Mouse (Mus musculus) neural tube, embryonic 11.5 days (tissue): Measurements from ENCODE around the gene Baiap2l1. TPM values are rescaled to one million over a fixed set of nuclear protein-coding genes. Genes with fewer than 3 reads are reported as not detected.

Experiments
- ATAC-seq: fragments of 200-750 bp; cut with Nextera tagmentation; 2 replicates; pipeline ENCODE4 v1.8.0; 2017; ENCODE audit warnings: moderate number of reproducible peaks, mild to moderate bottlenecking, moderate TSS enrichment, moderate library complexity; ENCODE audit not compliant: insufficient read depth, low FRiP score, low TSS enrichment
- DNase-seq: peaks from one replicate; pipeline ENCODE4 v3.0.0-alpha.2; 2015; ENCODE audit warnings: low spot score
- H3K27ac ChIP-seq: fragments of 300-500 bp; sonication (generic); 2 replicates; pipeline ENCODE4 v1.5.1; 2014; ENCODE audit warnings: low read depth, mild to moderate bottlenecking, low read length
- H3K27me3 ChIP-seq: fragments of 300-500 bp; sonication (generic); 2 replicates; pipeline ENCODE4 v1.6.1; 2014; ENCODE audit warnings: mild to moderate bottlenecking, low read length, mixed read lengths; ENCODE audit not compliant: control insufficient read depth, insufficient read depth
- H3K36me3 ChIP-seq: fragments of 300-500 bp; sonication (generic); 2 replicates; pipeline ENCODE4 v1.6.1; 2014; ENCODE audit warnings: mild to moderate bottlenecking, low read length, moderate library complexity, mixed read lengths; ENCODE audit not compliant: control insufficient read depth, insufficient read depth
- H3K4me1 ChIP-seq: fragments of 300-500 bp; sonication (generic); 2 replicates; pipeline ENCODE4 v1.6.1; 2014; ENCODE audit warnings: low read length, mixed read lengths; ENCODE audit not compliant: control insufficient read depth, insufficient read depth
- H3K4me2 ChIP-seq: fragments of 300-500 bp; sonication (generic); 2 replicates; pipeline ENCODE4 v1.6.1; 2014; ENCODE audit warnings: low read depth, mild to moderate bottlenecking, moderate library complexity
- H3K4me3 ChIP-seq: fragments of 300-500 bp; sonication (generic); 2 replicates; pipeline ENCODE4 v1.5.1; 2014; ENCODE audit warnings: low read depth, low read length
- H3K9ac ChIP-seq: fragments of 300-500 bp; sonication (generic); 2 replicates; pipeline ENCODE4 v1.6.1; 2014; ENCODE audit warnings: mild to moderate bottlenecking, low read length
- H3K9me3 ChIP-seq: fragments of 300-500 bp; sonication (generic); 2 replicates; pipeline ENCODE4 v1.6.1; 2016; ENCODE audit warnings: low read length; ENCODE audit not compliant: control insufficient read depth
- WGBS: fragments of 180-500 bp; shearing (Covaris S2); extraction: QIAGEN DNeasy Blood & Tissue Kit; methylation state at CpG from one replicate; pipeline ENCODE4 v1.1.7; 2014; 5-methylcytosine and 5-hydroxymethylcytosine counted together
- polyA plus RNA-seq: library from polyadenylated mRNA; unstranded; fragments of >200 nt; fragmentation: Nextera tagmentation; extraction: Ambion mirVana; gene quantifications from 2 replicates; pipeline ENCODE4 v1.2.1, GENCODE M21; 2014

The Baiap2l1 gene
- polyA plus RNA-seq, 1 experiment from 2014 or later: 2.9 TPM

DNA sequence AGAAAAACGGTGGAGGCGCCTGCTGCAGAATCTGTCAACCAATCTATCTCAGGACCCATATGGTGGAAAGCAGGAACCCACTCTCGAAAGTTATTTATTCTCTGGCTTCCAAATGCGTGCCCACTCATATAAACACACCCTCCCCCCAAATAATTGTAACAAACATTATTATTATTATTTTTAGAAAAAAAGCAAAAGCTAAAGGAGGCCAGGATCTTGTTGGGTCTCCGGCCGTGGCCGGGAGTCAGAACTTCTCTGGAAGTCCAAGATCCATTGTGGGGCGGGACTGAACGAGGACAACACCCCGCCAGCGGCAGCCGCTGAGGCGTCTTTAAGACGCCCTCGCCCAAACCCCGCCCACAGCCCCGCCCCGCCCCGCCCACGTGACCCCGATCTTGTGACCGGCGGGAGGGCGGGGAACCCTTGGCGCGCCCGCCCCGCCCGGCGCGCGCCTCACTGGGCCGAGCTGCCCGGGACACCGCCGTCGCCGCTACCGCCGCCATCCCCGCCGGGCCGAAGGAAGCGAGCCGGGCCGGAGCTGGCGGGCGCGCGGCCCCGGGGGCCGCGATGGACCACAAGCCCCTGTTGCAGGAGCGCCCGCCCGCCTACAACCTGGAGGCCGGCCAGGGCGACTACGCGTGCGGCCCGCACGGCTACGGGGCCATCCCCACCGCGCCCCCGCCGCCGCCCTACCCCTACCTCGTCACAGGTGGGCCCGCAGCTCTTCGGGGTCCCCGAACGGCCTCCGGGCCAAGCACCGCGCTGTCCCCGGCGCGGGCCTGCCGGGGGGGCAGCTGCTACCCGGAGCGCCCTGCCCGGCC lies 102.9 kb downstream of the Baiap2l1 start:
- WGBS: under 1% methylated on average over 44 of the region's 84 CpGs
- Histone ChIP-seq H3K4me3 (peak overlapping the region; percentile 99), H3K27ac (peak overlapping the region; percentile 87)

DNA sequence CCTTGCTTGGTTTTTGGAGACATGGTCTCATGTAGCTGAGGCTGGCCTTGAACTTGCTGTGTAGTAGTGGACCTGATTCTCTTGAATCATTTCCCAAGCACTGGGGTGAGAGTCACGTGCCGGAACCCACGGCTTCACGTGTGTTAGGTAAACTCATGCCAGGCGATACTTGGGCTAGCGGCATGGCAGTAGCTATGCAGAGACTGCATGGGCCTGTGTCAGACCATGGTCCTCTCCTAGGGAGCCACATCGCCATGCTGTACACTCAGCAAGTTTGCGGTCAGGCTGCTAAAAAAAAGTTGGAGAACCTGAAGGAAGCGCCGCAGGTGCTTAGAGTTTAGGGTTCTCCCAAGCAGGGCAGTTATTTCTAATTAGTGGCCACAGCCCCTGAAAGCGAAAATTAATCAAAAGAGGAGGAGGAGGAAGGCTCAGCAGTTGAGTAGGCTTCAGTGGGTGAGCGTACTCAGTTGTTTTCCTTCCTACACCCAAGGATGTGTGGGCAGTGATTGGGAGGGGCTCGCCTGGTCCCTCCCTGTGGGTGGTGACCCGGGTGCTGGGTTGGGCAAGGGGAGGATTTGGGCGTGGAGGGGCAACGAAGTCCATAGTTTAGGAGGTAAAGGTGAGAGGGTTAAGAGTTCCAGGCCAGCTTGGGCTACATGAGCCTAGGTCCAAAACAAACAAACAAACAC lies 103.6 kb downstream of the Baiap2l1 start:
- no peaks in the 10 kb centered on the region for H3K27me3 ChIP-seq
- peak overlapping the region; percentile 99 for H3K4me3 ChIP-seq
- ATAC-seq (0 out of 2 replicates have a peak, but pooled peaks have one; percentile 1), DNase-seq (no peak)
- no peaks in the 10 kb centered on the region; the same call in 1 of the 2 replicates for H3K36me3 ChIP-seq
- peaks cover 26% of the 10 kb centered on the region for H3K4me1 ChIP-seq
- no peaks in the 10 kb centered on the region for H3K9me3 ChIP-seq
- no peak overlapping the region for H3K27ac ChIP-seq
- H3K9ac ChIP-seq: no peak overlapping the region
- H3K4me2 ChIP-seq: peak overlapping the region; percentile 35
- WGBS: 56% methylated on average over 16 of the region's 16 CpGs

More for the DNA sequence above, 102.9 kb downstream of the Baiap2l1 start:
- ATAC-seq (peak; percentile 71), DNase-seq (peak; percentile 92)
- Histone ChIP-seq H3K9ac (peak overlapping the region; percentile 95), H3K4me2 (peak overlapping the region; percentile 81), H3K9me3 (no peaks in the 10 kb centered on the region), H3K27me3 (no peaks in the 10 kb centered on the region), H3K4me1 (peaks cover 29% of the 10 kb centered on the region), H3K36me3 (no peaks in the 10 kb centered on the region; the same call in 1 of the 2 replicates)

- ATAC-seq (no peak), DNase-seq (no peak)
- H3K4me2 ChIP-seq: no peak overlapping the region
- H3K4me3 ChIP-seq: no peak overlapping the region
- no peak overlapping the region for H3K27ac ChIP-seq
- no peaks in the 10 kb centered on the region for H3K36me3 ChIP-seq
- no peaks in the 10 kb centered on the region for H3K27me3 ChIP-seq
- H3K4me1 ChIP-seq: peaks cover 19% of the 10 kb centered on the region
- WGBS: 87% methylated on average over 4 of the region's 4 CpGs
- no peaks in the 10 kb centered on the region for H3K9me3 ChIP-seq
- no peak overlapping the region for H3K9ac ChIP-seq
Measured at GRCm38 (mm10) chr5:144253212-144253611, 104.7 kb downstream of the Baiap2l1 start.

GRCm38 (mm10) chr5:144251876-144252577 lies 105.9 kb downstream of the Baiap2l1 start:
- no peaks in the 10 kb centered on the region for H3K27me3 ChIP-seq
- DNase-seq (no peak), ATAC-seq (no peak)
- H3K4me3 ChIP-seq: no peak overlapping the region
- H3K27ac ChIP-seq: no peak overlapping the region
- WGBS: 87% methylated on average over 13 of the region's 13 CpGs
- H3K4me2 ChIP-seq: no peak overlapping the region
- H3K9me3 ChIP-seq: no peaks in the 10 kb centered on the region
- no peaks in the 10 kb centered on the region for H3K36me3 ChIP-seq
- peaks cover 8% of the 10 kb centered on the region for H3K4me1 ChIP-seq
- no peak overlapping the region for H3K9ac ChIP-seq

DNA sequence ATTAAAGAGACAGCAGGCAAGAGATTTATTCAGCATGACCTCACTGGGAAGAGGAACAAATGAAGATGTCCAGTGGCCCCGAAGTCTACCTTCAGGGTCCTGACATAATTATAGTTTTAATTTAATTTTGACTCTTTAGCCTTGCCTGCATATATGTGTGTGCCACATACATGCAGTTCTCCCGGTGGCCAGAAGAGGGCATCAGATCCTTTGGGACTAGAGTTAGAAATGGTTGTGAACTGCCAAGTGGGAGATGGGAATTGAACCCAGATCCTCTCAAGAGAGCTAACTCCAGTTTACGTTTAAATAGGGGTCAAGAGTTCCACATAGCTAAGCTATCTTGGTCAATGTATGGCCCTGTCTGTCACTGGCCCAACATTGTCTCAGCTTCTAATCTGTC lies 108.0 kb downstream of the Baiap2l1 start:
- DNase-seq (no peak), ATAC-seq (no peak)
- no peaks in the 10 kb centered on the region for H3K27me3 ChIP-seq
- no peak overlapping the region for H3K27ac ChIP-seq
- no peak overlapping the region for H3K4me2 ChIP-seq
- H3K9me3 ChIP-seq: no peaks in the 10 kb centered on the region
- H3K4me1 ChIP-seq: no peaks in the 10 kb centered on the region
- no peak overlapping the region for H3K9ac ChIP-seq
- H3K36me3 ChIP-seq: no peaks in the 10 kb centered on the region
- H3K4me3 ChIP-seq: no peak overlapping the region
- 82% methylated on average over 3 of the region's 3 CpGs for WGBS

DNA sequence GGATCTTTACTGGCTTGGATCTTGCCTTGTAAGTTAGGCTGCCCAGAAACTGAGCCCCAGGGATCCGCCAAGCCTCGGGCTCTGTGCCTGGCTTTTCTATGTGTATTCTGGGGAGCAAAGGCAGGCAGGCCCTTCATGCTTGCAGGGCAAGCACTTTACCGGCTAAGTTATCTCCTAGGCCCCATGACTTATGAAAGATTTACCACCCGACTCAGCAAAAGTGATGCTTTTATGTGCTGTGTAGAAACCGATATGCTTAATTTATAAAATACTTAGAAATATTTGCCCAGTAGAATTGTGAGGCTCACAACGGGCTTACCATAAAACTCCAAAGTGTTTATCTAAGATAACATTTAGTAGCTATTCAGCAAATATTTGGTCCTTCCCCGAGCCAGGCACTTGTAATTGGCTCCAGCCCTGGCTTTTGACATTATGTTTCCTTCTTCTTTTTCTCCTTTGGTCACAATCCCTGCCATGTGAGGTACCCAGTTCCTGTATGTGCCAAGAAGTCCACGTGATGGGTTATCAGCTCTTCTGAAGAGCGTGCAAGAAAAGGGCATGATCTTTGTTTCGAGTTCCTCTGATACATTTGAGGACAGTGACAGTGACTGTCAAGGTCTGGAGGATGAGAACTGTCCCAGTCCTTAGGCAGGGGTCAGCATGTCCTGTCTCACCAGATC lies 109.9 kb downstream of the Baiap2l1 start:
- Histone ChIP-seq H3K4me3 (no peak overlapping the region), H3K4me2 (no peak overlapping the region), H3K36me3 (no peaks in the 10 kb centered on the region), H3K4me1 (no peaks in the 10 kb centered on the region), H3K9ac (no peak overlapping the region), H3K27ac (no peak overlapping the region), H3K9me3 (no peaks in the 10 kb centered on the region), H3K27me3 (no peaks in the 10 kb centered on the region)
- 82% methylated on average over 10 of the region's 10 CpGs for WGBS
- DNase-seq (no peak), ATAC-seq (no peak)

GRCm38 (mm10) chr5:144247307-144247706 lies 110.6 kb downstream of the Baiap2l1 start:
- H3K4me3 ChIP-seq: no peak overlapping the region
- H3K27me3 ChIP-seq: no peaks in the 10 kb centered on the region
- no peak overlapping the region for H3K9ac ChIP-seq
- H3K4me1 ChIP-seq: no peaks in the 10 kb centered on the region
- no peaks in the 10 kb centered on the region for H3K9me3 ChIP-seq
- H3K36me3 ChIP-seq: no peaks in the 10 kb centered on the region
- 79% methylated on average over 10 of the region's 10 CpGs for whole genome bisulfite sequencing
- H3K4me2 ChIP-seq: no peak overlapping the region
- DNase-seq (no peak), ATAC-seq (no peak)
- H3K27ac ChIP-seq: no peak overlapping the region

DNA sequence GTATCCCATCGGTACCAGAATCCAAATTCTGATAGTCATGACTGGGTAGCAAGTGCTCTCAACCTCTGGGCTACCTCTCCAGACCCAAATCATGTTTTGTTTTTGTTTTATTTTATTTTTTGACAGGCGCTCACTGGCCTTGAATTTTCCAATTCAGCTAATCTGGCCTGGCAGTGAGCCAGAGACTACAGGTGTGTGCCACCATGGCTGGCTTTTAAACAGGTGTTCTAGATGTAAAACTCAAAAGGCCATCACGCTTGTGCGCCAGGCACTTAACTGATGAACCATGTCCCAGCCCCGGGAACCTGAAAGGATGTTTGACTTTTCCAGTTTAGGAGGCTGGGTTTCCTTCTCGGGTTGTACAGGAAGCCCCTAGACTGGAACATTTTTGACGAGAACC lies 111.2 kb downstream of the Baiap2l1 start:
- ATAC-seq: no peak
- Histone ChIP-seq H3K4me2 (no peak overlapping the region), H3K4me3 (no peak overlapping the region), H3K27ac (no peak overlapping the region), H3K4me1 (no peaks in the 10 kb centered on the region), H3K9ac (no peak overlapping the region), H3K9me3 (no peaks in the 10 kb centered on the region), H3K27me3 (no peaks in the 10 kb centered on the region), H3K36me3 (no peaks in the 10 kb centered on the region)
- WGBS: 86% methylated on average over 7 of the region's 7 CpGs
- DNase-seq: no peak
